Mouse (Mus musculus) hindbrain, embryonic 11.5 days (tissue): ENCODE data around the gene Prkd2. TPM values are rescaled to one million over a fixed set of nuclear protein-coding genes. Genes with fewer than 3 reads are reported as not detected.

Experiments used
- ATAC-seq: fragments of 200-750 bp; cut with Nextera tagmentation; 2 replicates; pipeline ENCODE4 v1.8.0; 2017; ENCODE audit warnings: mild to moderate bottlenecking, moderate TSS enrichment, moderate library complexity; ENCODE audit not compliant: low FRiP score
- DNase-seq: peaks from one replicate; pipeline ENCODE4 v3.0.0-alpha.2; 2015; ENCODE audit warnings: low spot score
- H3K27ac ChIP-seq: fragments of 300-500 bp; sonication (generic); 2 replicates; pipeline ENCODE4 v1.5.1; 2014; ENCODE audit warnings: mild to moderate bottlenecking, low read depth, low read length
- H3K27me3 ChIP-seq: fragments of 300-500 bp; sonication (generic); 2 replicates; pipeline ENCODE4 v1.6.1; 2014; ENCODE audit warnings: mild to moderate bottlenecking, low read length, moderate library complexity, mixed read lengths; ENCODE audit not compliant: control insufficient read depth, insufficient read depth
- H3K36me3 ChIP-seq: fragments of 300-500 bp; sonication (generic); 2 replicates; pipeline ENCODE4 v1.6.1; 2014; ENCODE audit warnings: mild to moderate bottlenecking, low read length, moderate library complexity, mixed read lengths; ENCODE audit not compliant: control insufficient read depth, insufficient read depth
- H3K4me1 ChIP-seq: fragments of 300-500 bp; sonication (generic); replicated peaks from 2 replicates; pipeline ENCODE4 v1.6.1; 2014; ENCODE audit warnings: low read length, mixed read lengths; ENCODE audit not compliant: control insufficient read depth, insufficient read depth
- H3K4me2 ChIP-seq: fragments of 300-500 bp; sonication (generic); replicated peaks from 2 replicates; pipeline ENCODE4 v1.6.1; 2014; ENCODE audit warnings: mild to moderate bottlenecking, low read depth, low read length
- H3K4me3 ChIP-seq: fragments of 300-500 bp; sonication (generic); 2 replicates; pipeline ENCODE4 v1.5.1; 2014; ENCODE audit warnings: low read depth, low read length
- H3K9ac ChIP-seq: fragments of 300-500 bp; sonication (generic); 2 replicates; pipeline ENCODE4 v1.6.1; 2014; ENCODE audit warnings: low read depth, low read length
- H3K9me3 ChIP-seq: fragments of 300-500 bp; sonication (generic); 2 replicates; pipeline ENCODE4 v1.6.1; 2016; ENCODE audit warnings: low read length; ENCODE audit not compliant: control insufficient read depth
- WGBS: fragments of 180-500 bp; shearing (Covaris S2); extraction: QIAGEN DNeasy Blood & Tissue Kit; methylation state at CpG from one replicate; pipeline ENCODE4 v1.1.7; 2014; 5-methylcytosine and 5-hydroxymethylcytosine counted together
- polyA plus RNA-seq: library from polyadenylated mRNA; unstranded; fragments of >200 nt; fragmentation: Nextera tagmentation; extraction: Ambion mirVana; gene quantifications from 2 replicates; pipeline ENCODE4 v1.2.1, GENCODE M21; 2014

Gene Prkd2
- polyA plus RNA-seq, 1 experiment from 2014 or later: 8.8 TPM

- no peak for ATAC-seq
Observed at GRCm38 (mm10) chr7:16838804-16839426, 3.8 kb upstream of the Prkd2 start.

GRCm38 (mm10) chr7:16839427-16840108 lies 3.1 kb upstream of the Prkd2 start:
- no peak for DNase-seq
- 95% methylated on average over 12 of the region's 12 CpGs for WGBS
- no peak overlapping the region for H3K4me2 ChIP-seq
- H3K36me3 ChIP-seq: peaks cover 14% of the 10 kb centered on the region
- no peak overlapping the region for H3K4me3 ChIP-seq
- peaks cover 2% of the 10 kb centered on the region; the same call in 1 of the 2 replicates for H3K4me1 ChIP-seq
- H3K9ac ChIP-seq: no peak overlapping the region
- no peaks in the 10 kb centered on the region for H3K27me3 ChIP-seq
- no peak overlapping the region for H3K27ac ChIP-seq
- ATAC-seq: no peak
- no peaks in the 10 kb centered on the region for H3K9me3 ChIP-seq

More at GRCm38 (mm10) chr7:16838804-16839426, 3.8 kb upstream of the Prkd2 start:
- no peak for DNase-seq
- Histone ChIP-seq H3K4me3 (no peak overlapping the region), H3K36me3 (peaks cover 16% of the 10 kb centered on the region), H3K27me3 (no peaks in the 10 kb centered on the region), H3K9ac (no peak overlapping the region), H3K27ac (no peak overlapping the region), H3K4me2 (no peak overlapping the region), H3K4me1 (no peaks in the 10 kb centered on the region; the same call in 1 of the 2 replicates), H3K9me3 (no peaks in the 10 kb centered on the region)
- 90% methylated on average over 6 of the region's 6 CpGs for WGBS

GRCm38 (mm10) chr7:16840109-16840491 lies 2.6 kb upstream of the Prkd2 start:
- H3K36me3 ChIP-seq: peaks cover 12% of the 10 kb centered on the region
- WGBS: 86% methylated on average over 2 of the region's 2 CpGs

GRCm38 (mm10) chr7:16841078-16841477 lies 1.6 kb upstream of the Prkd2 start:
- Histone ChIP-seq H3K27ac (no peak overlapping the region), H3K9ac (no peak overlapping the region), H3K4me1 (peaks cover 2% of the 10 kb centered on the region; the same call in 1 of the 2 replicates), H3K27me3 (no peaks in the 10 kb centered on the region), H3K36me3 (peaks cover 12% of the 10 kb centered on the region), H3K9me3 (no peaks in the 10 kb centered on the region), H3K4me3 (no peak overlapping the region), H3K4me2 (no peak overlapping the region)
- WGBS: 74% methylated on average over 4 of the region's 4 CpGs
- no peak for ATAC-seq
- DNase-seq: no peak

More at GRCm38 (mm10) chr7:16840109-16840491, 2.6 kb upstream of the Prkd2 start:
- Histone ChIP-seq H3K27ac (no peak overlapping the region), H3K9ac (no peak overlapping the region), H3K27me3 (no peaks in the 10 kb centered on the region), H3K4me3 (no peak overlapping the region), H3K4me2 (no peak overlapping the region), H3K4me1 (peaks cover 2% of the 10 kb centered on the region; the same call in 1 of the 2 replicates), H3K9me3 (no peaks in the 10 kb centered on the region)
- DNase-seq (no peak), ATAC-seq (no peak)

- Histone ChIP-seq H3K9ac (0 out of 2 replicates have a peak overlapping the region, but pooled peaks have one; percentile 75), H3K4me3 (peak overlapping the region; percentile 54), H3K4me1 (peaks cover 2% of the 10 kb centered on the region; the same call in 1 of the 2 replicates), H3K27me3 (no peaks in the 10 kb centered on the region), H3K9me3 (no peaks in the 10 kb centered on the region), H3K27ac (0 out of 2 replicates have a peak overlapping the region, but pooled peaks have one; percentile 5), H3K36me3 (peaks cover 12% of the 10 kb centered on the region), H3K4me2 (peak overlapping the region; percentile 98)
- ATAC-seq (0 out of 2 replicates have a peak, but pooled peaks have one; percentile 11), DNase-seq (peak; percentile 24)
- 41% methylated on average over 11 of the region's 11 CpGs for WGBS
Observed at GRCm38 (mm10) chr7:16841561-16842560, 841 bp upstream of the Prkd2 start.

GRCm38 (mm10) chr7:16843441-16844171 lies 904 bp downstream of the Prkd2 start:
- WGBS: 1% methylated on average over 33 of the region's 33 CpGs
- H3K27ac ChIP-seq: peak overlapping the region; percentile 55; the same call in 1 of the 2 replicates

GRCm38 (mm10) chr7:16844696-16845071 lies 2.0 kb downstream of the Prkd2 start:
- DNase-seq: no peak
- ATAC-seq: no peak
- Histone ChIP-seq H3K27me3 (no peaks in the 10 kb centered on the region), H3K36me3 (peaks cover 2% of the 10 kb centered on the region), H3K9me3 (no peaks in the 10 kb centered on the region), H3K27ac (no peak overlapping the region), H3K4me3 (no peak overlapping the region), H3K4me1 (peaks cover 2% of the 10 kb centered on the region; the same call in 1 of the 2 replicates), H3K9ac (no peak overlapping the region), H3K4me2 (0 out of 2 replicates have a peak overlapping the region, but pooled peaks have one; percentile 98)
- WGBS: 67% methylated on average over 3 of the region's 3 CpGs

More at GRCm38 (mm10) chr7:16843441-16844171, 904 bp downstream of the Prkd2 start:
- Histone ChIP-seq H3K36me3 (peaks cover 5% of the 10 kb centered on the region), H3K9me3 (no peaks in the 10 kb centered on the region), H3K27me3 (no peaks in the 10 kb centered on the region), H3K4me3 (peak overlapping the region; percentile 54), H3K4me2 (peak overlapping the region; percentile 98), H3K4me1 (peaks cover 2% of the 10 kb centered on the region; the same call in 1 of the 2 replicates), H3K9ac (peak overlapping the region; percentile 75)
- DNase-seq: no peak
- ATAC-seq: no peak
